Mouse (Mus musculus) cortical plate, adult 2 months (tissue): Measurements from ENCODE around the gene Pole4.

Experiments used
- CTCF ChIP-seq: fragments of 200-500 bp; IDR thresholded peaks from 2 replicates; pipeline ENCODE4 v1.5.1; 2011; ENCODE audit warnings: mild to moderate bottlenecking, control low read depth, low read length; ENCODE audit not compliant: insufficient read depth; ENCODE audit errors: extremely low read depth
- POLR2A ChIP-seq: fragments of 200-500 bp; IDR thresholded peaks from 2 replicates; pipeline ENCODE4 v1.6.1; 2011; ENCODE audit warnings: mild to moderate bottlenecking, low read length, control low read depth; ENCODE audit not compliant: insufficient read depth; ENCODE audit errors: extremely low read depth

DNA sequence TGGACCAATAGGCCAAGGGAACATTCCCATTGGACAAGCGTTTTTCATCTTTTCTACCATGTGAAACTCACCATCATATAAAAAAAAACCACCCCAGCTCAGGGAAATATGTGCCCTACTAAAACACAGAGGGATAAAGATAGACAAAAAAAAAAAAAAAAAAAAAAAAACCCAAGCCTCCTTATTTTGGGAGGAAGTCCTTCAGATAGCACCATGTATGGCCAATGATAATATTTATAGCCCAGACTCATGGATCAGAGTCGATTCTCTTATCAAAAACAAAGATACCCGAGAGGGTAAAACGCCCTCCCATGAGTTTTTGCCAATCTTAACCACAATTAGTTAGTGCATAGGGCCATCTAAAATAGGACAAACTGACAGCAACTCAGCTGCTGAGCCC lies 15.7 kb downstream of the Pole4 start:
- TF ChIP-seq POLR2A (no peak), CTCF (no peak)
